Mouse (Mus musculus) brain, embryonic 14.5 days (tissue): ENCODE data around the gene Slu7.

Experiments
- CTCF ChIP-seq: fragments of 200-500 bp; IDR thresholded peaks from 2 replicates; pipeline ENCODE4 v1.5.1; 2012; ENCODE audit warnings: inconsistent platforms, mild to moderate bottlenecking, moderate library complexity, borderline replicate concordance; ENCODE audit not compliant: insufficient read depth, insufficient read length; ENCODE audit errors: extremely low read depth
- POLR2A ChIP-seq: fragments of 200-500 bp; IDR thresholded peaks from 2 replicates; pipeline ENCODE4 v1.6.1; 2012; ENCODE audit warnings: mild to moderate bottlenecking, inconsistent platforms, borderline replicate concordance; ENCODE audit not compliant: poor library complexity, insufficient read depth, insufficient read length, severe bottlenecking; ENCODE audit errors: extremely low read depth

DNA sequence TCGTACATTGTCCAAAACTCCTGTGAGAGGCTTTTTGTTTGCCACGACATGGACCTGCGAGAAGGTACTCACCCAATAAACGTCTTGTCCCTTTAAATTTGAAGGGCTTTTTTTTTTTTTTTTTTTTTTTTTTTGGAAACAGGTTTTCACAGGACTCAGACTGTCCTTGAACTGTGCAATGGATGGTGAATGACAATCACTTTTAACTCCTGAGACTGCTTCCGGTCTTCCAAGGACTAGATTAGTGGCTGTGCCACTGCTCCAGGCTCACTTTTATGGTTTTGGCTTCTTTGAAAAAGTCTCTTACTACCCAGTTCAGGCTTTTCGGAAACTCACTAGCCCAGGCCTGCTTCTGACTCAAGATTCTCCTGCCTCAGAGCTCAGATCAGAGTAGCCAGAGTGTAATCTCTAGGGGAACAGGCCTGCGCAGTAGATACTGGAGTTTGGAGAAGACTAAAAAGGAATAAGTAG lies 7.1 kb upstream of the Slu7 start:
- TF ChIP-seq POLR2A (no peak), CTCF (no peak)
